Mouse (Mus musculus) left cerebral cortex, adult 6 months (tissue): ENCODE measurements around the gene Trmt1. TPM values are rescaled to one million over a fixed set of nuclear protein-coding genes. Genes with fewer than 3 reads are reported as not detected.

Experiments
- long read RNA-seq, 2 experiments: library from polyadenylated mRNA; unstranded; transcript quantifications; one replicate each; pipeline ENCODE4 v2.0.0; 2019 to 2020
- polyA plus RNA-seq: library from polyadenylated mRNA; unstranded; fragments of <200 nt; fragmentation: Nextera tagmentation; gene quantifications from 2 replicates; pipeline ENCODE4 v1.2.3, GENCODE M21; 2021

The Trmt1 gene
- polyA plus RNA-seq, result 67.7 and 73.9 TPM in 2 replicates
- long read RNA-seq, experiment 1, transcript Trmt1-204 (17 exons, 2,044 nt), result minor isoform, 51 of 525 reads
- long read RNA-seq, experiment 1, transcript Trmt1-201 (17 exons, 2,567 nt), result minor isoform, 15 of 525 reads
- long read RNA-seq, experiment 1, transcript Trmt1-203 (17 exons, 2,138 nt), result major isoform, 135 of 525 reads
- long read RNA-seq, experiment 1, partial matches to known transcripts, result 54 of 525 reads
- long read RNA-seq, experiment 1, other reads (novel, unspliced or antisense), result 267 of 525 reads
- long read RNA-seq, experiment 2, transcript Trmt1-203 (17 exons, 2,138 nt), result major isoform, 22 of 64 reads
- long read RNA-seq, experiment 2, partial matches to known transcripts, result 14 of 64 reads
- long read RNA-seq, experiment 2, other reads (novel, unspliced or antisense), result 23 of 64 reads

DNA sequence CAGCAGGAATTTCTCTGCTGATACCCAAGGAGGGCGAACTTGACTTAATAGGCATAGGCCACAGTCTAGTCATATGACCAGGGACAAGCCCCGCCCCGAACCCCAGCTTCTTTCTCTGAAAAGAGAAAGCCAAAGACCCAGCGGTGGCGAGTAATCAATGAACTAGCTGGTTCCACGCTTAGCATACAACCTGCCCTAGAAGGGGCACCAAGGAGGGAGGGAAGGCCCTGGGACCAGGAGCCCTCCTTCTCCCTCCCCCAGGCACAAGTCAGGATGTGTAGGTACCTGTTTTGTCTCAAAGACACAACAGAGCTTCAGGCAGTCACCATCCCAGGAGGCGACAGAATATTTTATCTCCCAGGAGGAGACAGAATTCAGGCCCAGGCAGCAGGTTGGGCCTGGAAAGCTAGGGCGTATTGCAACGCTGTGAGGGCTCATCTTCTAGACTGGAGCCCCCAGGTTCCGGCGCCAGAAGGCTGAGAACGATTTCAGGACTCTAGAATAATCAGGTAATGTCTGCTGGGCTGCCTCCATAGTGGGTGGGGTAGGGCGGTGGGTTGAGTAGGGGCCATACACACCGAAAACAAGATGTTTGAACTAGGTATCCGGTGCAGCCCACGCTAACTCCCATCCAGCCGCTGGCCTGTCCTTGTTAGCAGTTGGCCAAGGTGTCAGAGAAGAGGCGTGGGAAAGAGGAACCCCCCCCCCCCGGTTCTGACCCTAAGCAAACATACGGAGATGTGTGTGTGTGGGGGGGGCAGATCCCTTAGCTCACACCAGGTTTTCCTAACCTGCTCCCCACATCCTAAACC is at the start of gene Trmt1:
Trmt1 (plus strand) TSS at position 117 of the 812 bp plus-strand sequence.

DNA sequence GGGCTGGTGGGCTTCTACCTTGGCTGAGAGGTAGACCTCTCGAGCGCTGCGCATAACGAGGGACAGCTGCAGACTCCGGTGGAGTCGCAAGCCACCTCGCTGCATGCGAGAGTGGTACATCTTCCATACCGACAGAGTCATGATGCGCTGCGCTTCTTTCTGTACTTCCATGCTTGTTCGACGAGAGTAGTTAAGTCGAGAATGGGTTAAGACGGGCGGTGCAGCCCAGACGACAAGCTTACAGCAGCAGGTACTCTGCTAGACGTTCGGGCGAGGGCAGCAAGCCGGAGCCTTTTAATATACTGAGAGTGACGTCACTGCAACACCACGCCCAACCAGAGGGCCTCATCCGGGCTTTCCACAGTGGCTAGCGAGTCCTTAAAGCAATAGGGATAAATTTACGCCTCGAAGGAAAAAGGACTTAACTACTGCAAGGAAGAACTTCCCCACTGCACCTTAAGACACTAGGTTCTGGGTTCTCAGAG is 23.5 kb upstream of the Trmt1 start, which contains the start of gene Ier2:
Ier2 (minus strand) TSS at position 272 of the 485 bp plus-strand sequence.

DNA sequence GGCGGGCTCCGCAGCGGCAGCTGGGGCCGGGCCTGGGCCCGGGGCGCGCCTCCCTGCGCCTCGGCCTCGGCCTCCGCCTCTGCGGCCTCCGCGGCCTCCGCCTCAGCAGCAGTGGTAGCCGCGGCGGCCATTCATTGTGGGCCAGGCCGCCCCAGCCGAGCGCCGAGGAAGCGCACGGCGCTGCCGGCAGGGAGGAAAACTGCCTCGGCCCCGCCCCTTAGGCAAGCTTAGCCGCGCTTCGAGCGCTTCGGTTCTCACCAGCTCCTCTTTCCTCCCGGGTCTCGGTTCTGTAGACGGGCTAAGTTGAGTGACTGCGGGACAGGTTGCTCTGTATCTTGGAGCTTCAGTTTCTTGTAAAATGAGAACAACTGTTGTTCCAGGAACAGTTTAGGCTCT is 1.6 kb downstream of the Trmt1 start, which contains the start of gene Nacc1:
Nacc1 (minus strand) TSS at position 158 of the 396 bp plus-strand sequence.

DNA sequence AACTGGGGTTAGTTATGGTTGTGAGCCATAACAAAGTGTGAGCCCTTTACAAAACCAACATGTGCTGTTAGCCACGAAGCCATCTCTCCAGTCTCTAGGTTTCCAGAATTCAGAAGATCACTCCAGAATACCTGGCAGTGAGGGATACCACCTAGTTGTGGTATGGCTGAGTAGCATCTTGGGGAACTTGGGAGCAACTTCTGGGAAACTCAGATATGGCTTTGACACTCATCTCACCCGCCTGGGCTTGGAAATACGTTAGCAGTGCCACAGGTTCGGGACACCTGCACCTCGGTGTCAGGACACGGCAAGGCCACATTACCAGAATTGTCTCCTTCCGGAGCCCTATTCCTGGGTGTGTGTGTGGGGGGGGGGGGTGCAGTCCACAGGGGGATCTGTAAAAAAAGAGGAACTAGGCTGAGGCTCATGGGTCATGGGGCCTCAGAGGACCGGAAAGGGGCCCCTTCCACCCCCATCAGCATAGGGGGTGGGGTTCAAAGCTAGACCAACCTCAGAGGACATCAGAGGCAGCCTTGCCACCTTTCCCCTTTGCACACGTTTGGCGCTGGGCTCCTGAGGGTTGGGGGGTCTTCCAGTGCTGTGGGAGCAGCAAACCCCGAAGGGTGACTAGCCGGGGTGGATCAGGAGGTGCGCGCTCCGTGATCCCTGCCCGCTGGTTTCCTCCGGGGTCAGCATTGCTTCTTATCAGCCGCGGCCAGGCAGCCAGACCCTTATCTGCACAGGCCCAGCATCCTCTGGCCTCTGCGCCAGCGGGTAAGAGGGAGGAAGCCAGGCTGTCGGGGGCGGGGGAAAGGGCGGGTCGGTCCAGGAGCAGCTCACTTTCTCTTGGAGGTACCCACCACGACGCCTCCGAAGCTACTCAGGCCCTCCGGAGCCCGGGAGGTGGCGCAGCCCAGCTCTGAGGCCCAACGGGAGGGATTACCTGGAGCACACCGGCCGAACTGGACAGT is 15.1 kb downstream of the Trmt1 start, which contains the start of gene Lyl1:
Lyl1 (plus strand) TSS at position 517 of the 971 bp plus-strand sequence.

DNA sequence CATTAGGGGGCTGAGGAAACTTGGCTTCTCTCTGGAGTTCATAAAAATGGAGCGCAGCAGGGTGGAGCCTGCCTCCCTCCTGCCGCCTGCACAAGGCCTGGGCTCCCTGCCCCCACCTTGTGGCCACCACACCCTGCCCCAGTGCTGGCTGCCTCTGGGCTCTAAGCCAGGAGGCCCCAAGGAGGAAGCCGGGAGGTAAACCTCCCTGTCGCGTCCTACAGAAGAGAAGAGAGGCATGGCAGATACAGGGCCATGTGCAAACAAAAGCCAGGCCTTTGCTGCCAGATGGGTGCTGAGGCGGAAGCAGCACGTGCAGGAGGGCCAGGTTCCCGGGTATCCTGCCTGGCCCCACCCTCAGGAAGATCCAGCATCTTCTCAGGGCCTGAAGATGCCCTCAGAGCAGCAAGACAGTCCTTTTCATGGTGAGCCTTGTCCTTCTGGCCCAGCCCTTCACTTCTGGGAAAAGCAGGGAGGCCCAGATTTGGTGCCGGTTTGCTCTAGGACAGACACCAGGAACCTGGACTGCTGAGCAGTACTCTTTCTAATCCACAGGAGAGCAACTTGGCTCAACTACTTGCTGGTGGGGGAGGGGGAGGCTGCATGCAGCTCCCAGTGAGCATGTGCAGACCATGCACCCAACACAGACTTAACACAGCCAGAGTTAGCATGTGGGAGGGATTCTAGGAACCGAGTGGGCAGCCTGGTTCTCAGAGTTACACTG is 36.9 kb downstream of the Trmt1 start, which contains the start of gene G430095P16Rik:
G430095P16Rik (plus strand) TSS at position 158 of the 721 bp plus-strand sequence.

Other genes starting within 250 kb of the Trmt1 start
- gene Ier2, start 23.5 kb upstream of the Trmt1 start, polyA plus RNA-seq, result 32.9 and 73.2 TPM in 2 replicates
- 5.9 and 11.7 TPM in 2 replicates for gene Nacc1, start 1.6 kb downstream of the Trmt1 start, polyA plus RNA-seq
- gene Lyl1, start 15.2 kb downstream of the Trmt1 start, polyA plus RNA-seq, result 2.2 and 2.4 TPM in 2 replicates
- 0.23 TPM in 1 of 2 replicates, not detected in the other for gene G430095P16Rik, start 36.7 kb downstream of the Trmt1 start, polyA plus RNA-seq
- gene Nfix, start 114.0 kb downstream of the Trmt1 start, polyA plus RNA-seq, result 137 and 163 TPM in 2 replicates
- gene Dand5, start 136.5 kb downstream of the Trmt1 start, polyA plus RNA-seq, result 19.8 and 22.2 TPM in 2 replicates
- 46.3 and 55.1 TPM in 2 replicates for gene Gadd45gip1, start 145.2 kb downstream of the Trmt1 start, polyA plus RNA-seq
- 149 and 190 TPM in 2 replicates for gene Rad23a, start 154.4 kb downstream of the Trmt1 start, polyA plus RNA-seq
- gene Calr, start 160.6 kb downstream of the Trmt1 start, polyA plus RNA-seq, result 138 and 151 TPM in 2 replicates
- 20.6 and 22.2 TPM in 2 replicates for gene Farsa, start 170.7 kb downstream of the Trmt1 start, polyA plus RNA-seq
- gene Syce2, start 185.8 kb downstream of the Trmt1 start, polyA plus RNA-seq, result 7.5 and 8.4 TPM in 2 replicates
- 19.7 and 26.0 TPM in 2 replicates for gene Gcdh, start 207.6 kb downstream of the Trmt1 start, polyA plus RNA-seq
- gene Klf1, start 215.6 kb downstream of the Trmt1 start, polyA plus RNA-seq, result 0.12 and 0.31 TPM in 2 replicates
- gene Dnase2a, start 222.3 kb downstream of the Trmt1 start, polyA plus RNA-seq, result 4.7 and 4.8 TPM in 2 replicates